Mouse (Mus musculus) forebrain, embryonic 11.5 days (tissue): ENCODE measurements around the gene Mob3b. TPM values are rescaled to one million over a fixed set of nuclear protein-coding genes. Genes with fewer than 3 reads are reported as not detected.

Experiments
- ATAC-seq: fragments of 200-750 bp; cut with Nextera tagmentation; replicated peaks from 2 replicates; pipeline ENCODE4 v1.8.0; 2017; ENCODE audit warnings: moderate TSS enrichment; ENCODE audit not compliant: low FRiP score
- DNase-seq: peaks from one replicate; pipeline ENCODE4 v3.0.0-alpha.2; 2017; ENCODE audit warnings: low spot score
- H3K27ac ChIP-seq: fragments of 300-500 bp; sonication (generic); 2 replicates; pipeline ENCODE4 v1.5.1; 2014; ENCODE audit warnings: low read depth, low read length
- H3K27me3 ChIP-seq: fragments of 300-500 bp; sonication (generic); 2 replicates; pipeline ENCODE4 v1.6.1; 2014; ENCODE audit warnings: mild to moderate bottlenecking, low read length, mixed read lengths; ENCODE audit not compliant: control insufficient read depth, insufficient read depth
- H3K36me3 ChIP-seq: fragments of 300-500 bp; sonication (generic); 2 replicates; pipeline ENCODE4 v1.6.1; 2014; ENCODE audit warnings: mild to moderate bottlenecking, low read length, moderate library complexity, mixed read lengths; ENCODE audit not compliant: control insufficient read depth, insufficient read depth
- H3K4me1 ChIP-seq: fragments of 300-500 bp; sonication (generic); replicated peaks from 2 replicates; pipeline ENCODE4 v1.6.1; 2014; ENCODE audit warnings: low read length, mixed read lengths; ENCODE audit not compliant: control insufficient read depth, insufficient read depth
- H3K4me2 ChIP-seq: fragments of 300-500 bp; sonication (generic); 2 replicates; pipeline ENCODE4 v1.6.1; 2014; ENCODE audit warnings: low read depth, mild to moderate bottlenecking, low read length, moderate library complexity, mixed read lengths; ENCODE audit not compliant: severe bottlenecking
- H3K4me3 ChIP-seq: fragments of 300-500 bp; sonication (generic); 2 replicates; pipeline ENCODE4 v1.5.1; 2014; ENCODE audit warnings: low read depth, low read length
- H3K9ac ChIP-seq: fragments of 300-500 bp; sonication (generic); 2 replicates; pipeline ENCODE4 v1.6.1; 2014; ENCODE audit warnings: low read length
- H3K9me3 ChIP-seq: fragments of 300-500 bp; sonication (generic); 2 replicates; pipeline ENCODE4 v1.6.1; 2016; ENCODE audit warnings: low read length, mixed read lengths; ENCODE audit not compliant: control insufficient read depth
- WGBS: fragments of 180-500 bp; shearing (Covaris S2); extraction: QIAGEN DNeasy Blood & Tissue Kit; methylation state at CpG from one replicate; pipeline ENCODE4 v1.1.7; 2014; 5-methylcytosine and 5-hydroxymethylcytosine counted together
- polyA plus RNA-seq: library from polyadenylated mRNA; unstranded; fragments of >200 nt; fragmentation: Nextera tagmentation; extraction: Ambion mirVana; gene quantifications from 2 replicates; pipeline ENCODE4 v1.2.1, GENCODE M21; 2014

The Mob3b gene
- polyA plus RNA-seq, 1 experiment from 2014 or later: 18.9 TPM

- Histone ChIP-seq H3K4me1 (peaks cover 9% of the 10 kb centered on the region; the same call in 1 of the 2 replicates), H3K9me3 (no peaks in the 10 kb centered on the region), H3K4me2 (no peak overlapping the region), H3K36me3 (no peaks in the 10 kb centered on the region), H3K9ac (no peak overlapping the region), H3K27ac (no peak overlapping the region), H3K27me3 (no peaks in the 10 kb centered on the region), H3K4me3 (no peak overlapping the region)
- WGBS: 62% methylated on average over 10 of the region's 10 CpGs
- ATAC-seq (no peak), DNase-seq (no peak)
Measured at GRCm38 (mm10) chr4:34991116-34991515, 166.2 kb downstream of the Mob3b start.

- no peaks in the 10 kb centered on the region for H3K36me3 ChIP-seq
- ATAC-seq (no peak), DNase-seq (no peak)
- no peak overlapping the region for H3K9ac ChIP-seq
- peaks cover 9% of the 10 kb centered on the region; the same call in 1 of the 2 replicates for H3K4me1 ChIP-seq
- no peak overlapping the region for H3K4me3 ChIP-seq
- 96% methylated on average over 9 of the region's 9 CpGs for WGBS
- H3K27me3 ChIP-seq: no peaks in the 10 kb centered on the region
- no peak overlapping the region for H3K4me2 ChIP-seq
- H3K27ac ChIP-seq: no peak overlapping the region
- H3K9me3 ChIP-seq: no peaks in the 10 kb centered on the region
Measured at GRCm38 (mm10) chr4:34990659-34991058, 166.6 kb downstream of the Mob3b start.

- Histone ChIP-seq H3K4me1 (0 out of 2 replicates have a peak, but pooled peaks cover 3% of the 10 kb centered on the region), H3K9ac (no peak overlapping the region), H3K9me3 (no peaks in the 10 kb centered on the region), H3K4me3 (no peak overlapping the region), H3K27me3 (no peaks in the 10 kb centered on the region), H3K36me3 (no peaks in the 10 kb centered on the region), H3K4me2 (no peak overlapping the region), H3K27ac (no peak overlapping the region)
- DNase-seq (no peak), ATAC-seq (no peak)
- 92% methylated on average over 4 of the region's 4 CpGs for WGBS
Measured at GRCm38 (mm10) chr4:34987568-34987967, 169.7 kb downstream of the Mob3b start.

- H3K4me3 ChIP-seq: no peak overlapping the region
- H3K9ac ChIP-seq: no peak overlapping the region
- DNase-seq (no peak), ATAC-seq (no peak)
- no peaks in the 10 kb centered on the region for H3K9me3 ChIP-seq
- H3K36me3 ChIP-seq: no peaks in the 10 kb centered on the region
- H3K4me1 ChIP-seq: no peaks in the 10 kb centered on the region
- 92% methylated on average over 12 of the region's 12 CpGs for WGBS
- H3K4me2 ChIP-seq: no peak overlapping the region
- no peaks in the 10 kb centered on the region for H3K27me3 ChIP-seq
- no peak overlapping the region for H3K27ac ChIP-seq
Measured at GRCm38 (mm10) chr4:34987109-34987508, 170.2 kb downstream of the Mob3b start.

- H3K9me3 ChIP-seq: no peaks in the 10 kb centered on the region
- WGBS: 73% methylated on average over 4 of the region's 4 CpGs
- H3K27ac ChIP-seq: no peak overlapping the region
- H3K27me3 ChIP-seq: no peaks in the 10 kb centered on the region
- H3K9ac ChIP-seq: no peak overlapping the region
- DNase-seq (no peak), ATAC-seq (no peak)
- no peak overlapping the region for H3K4me2 ChIP-seq
- H3K4me3 ChIP-seq: no peak overlapping the region
- no peaks in the 10 kb centered on the region for H3K36me3 ChIP-seq
- H3K4me1 ChIP-seq: no peaks in the 10 kb centered on the region
Measured at GRCm38 (mm10) chr4:34986647-34987046, 170.6 kb downstream of the Mob3b start.

GRCm38 (mm10) chr4:34984377-34984776 lies 172.9 kb downstream of the Mob3b start:
- Histone ChIP-seq H3K27me3 (no peaks in the 10 kb centered on the region), H3K4me3 (no peak overlapping the region), H3K9ac (no peak overlapping the region), H3K27ac (no peak overlapping the region), H3K4me2 (no peak overlapping the region), H3K9me3 (no peaks in the 10 kb centered on the region), H3K36me3 (no peaks in the 10 kb centered on the region), H3K4me1 (peaks cover 3% of the 10 kb centered on the region; the same call in 1 of the 2 replicates)
- DNase-seq (no peak), ATAC-seq (no peak)
- 92% methylated on average over 4 of the region's 4 CpGs for WGBS

GRCm38 (mm10) chr4:34983511-34983910 lies 173.8 kb downstream of the Mob3b start:
- no peaks in the 10 kb centered on the region for H3K36me3 ChIP-seq
- H3K27me3 ChIP-seq: no peaks in the 10 kb centered on the region
- H3K9ac ChIP-seq: no peak overlapping the region
- WGBS: 92% methylated on average over 6 of the region's 6 CpGs
- H3K27ac ChIP-seq: no peak overlapping the region
- ATAC-seq: no peak
- no peak for DNase-seq
- H3K9me3 ChIP-seq: no peaks in the 10 kb centered on the region
- peaks cover 3% of the 10 kb centered on the region; the same call in 1 of the 2 replicates for H3K4me1 ChIP-seq
- H3K4me2 ChIP-seq: no peak overlapping the region
- no peak overlapping the region for H3K4me3 ChIP-seq

- Histone ChIP-seq H3K9ac (no peak overlapping the region), H3K27ac (no peak overlapping the region), H3K4me2 (no peak overlapping the region), H3K36me3 (no peaks in the 10 kb centered on the region), H3K4me3 (no peak overlapping the region), H3K4me1 (peaks cover 3% of the 10 kb centered on the region; the same call in 1 of the 2 replicates), H3K9me3 (no peaks in the 10 kb centered on the region), H3K27me3 (no peaks in the 10 kb centered on the region)
- ATAC-seq (no peak), DNase-seq (no peak)
- WGBS: 71% methylated on average over 8 of the region's 8 CpGs
Measured at GRCm38 (mm10) chr4:34981301-34982172, 175.7 kb downstream of the Mob3b start.
